Mouse (Mus musculus) embryonic stem cell, embryonic (primary cell): ENCODE results near the gene Vmn2r7.
"Not testable (repeated sequence)": the region's sequence is repeated elsewhere in the genome, so short reads cannot be mapped to it uniquely, and the experiment has no call there.

Experiments used
- CTCF ChIA-PET, 4 experiments: fragments of 300-600 bp in 2 of 4; fragments of 350-600 bp in 2 of 4; sonication (Branson Sonifier 250); formaldehyde crosslinking; loops; one replicate each; lab custom pipeline; 2022; ENCODE audit warnings: inconsistent platforms in 2 of 4; lab: Charles Lee
- POLR2A ChIA-PET, 4 experiments: fragments of 300-600 bp in 2 of 4; fragments of 350-600 bp in 2 of 4; sonication (Branson Sonifier 250); formaldehyde crosslinking; loops; one replicate each; lab custom pipeline; 2022; ENCODE audit warnings: antibody characterized with exemption in 4 of 4, inconsistent platforms in 1 of 4; lab: Charles Lee

Vmn2r7 gene

DNA sequence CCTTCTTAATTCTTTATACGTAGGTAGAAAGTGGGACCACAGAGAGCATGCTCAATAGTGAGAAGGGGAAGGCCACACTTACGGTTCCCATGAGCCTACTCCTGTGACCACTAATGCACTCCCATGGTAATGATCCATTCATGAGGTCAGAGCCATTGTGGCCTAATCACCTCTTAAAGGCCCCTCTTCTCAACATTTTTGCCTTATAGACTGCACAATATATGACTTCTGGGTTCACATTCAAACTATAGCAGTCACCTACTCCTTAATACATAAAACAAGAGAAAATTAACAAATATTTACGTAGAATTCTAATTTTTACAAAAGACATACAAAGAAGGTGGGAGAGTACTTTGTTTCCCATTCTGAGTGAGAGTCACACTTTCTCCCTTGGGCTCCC lies at the start of gene Vmn2r7:
TSS of gene Vmn2r7 (minus strand) at position 101 of the 400 bp plus-strand sequence.
- CTCF ChIA-PET, POLR2A ChIA-PET: not testable (repeated sequence)

DNA sequence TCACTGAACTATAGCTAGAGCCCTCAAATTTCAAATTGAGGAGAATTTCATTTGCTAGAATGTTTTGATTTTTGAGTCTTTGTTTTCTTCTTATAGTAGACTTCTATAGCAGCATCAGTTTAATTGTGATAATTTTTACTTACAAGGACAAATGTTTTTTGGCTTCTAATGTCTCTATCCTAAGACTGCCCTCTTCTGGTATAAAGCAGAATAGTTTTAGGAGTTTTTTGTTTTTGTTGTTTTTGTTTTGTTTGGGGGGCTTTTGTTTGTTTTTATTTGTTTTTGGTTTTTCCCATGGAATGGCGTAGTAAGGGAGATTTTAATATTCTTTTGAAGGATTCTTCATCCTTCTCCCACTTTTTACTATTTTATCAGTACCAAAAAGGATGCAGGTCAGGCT lies 45.2 kb upstream of the Vmn2r7 start:
- ChIA-PET POLR2A (no interaction called here), CTCF (no interaction called here)

DNA sequence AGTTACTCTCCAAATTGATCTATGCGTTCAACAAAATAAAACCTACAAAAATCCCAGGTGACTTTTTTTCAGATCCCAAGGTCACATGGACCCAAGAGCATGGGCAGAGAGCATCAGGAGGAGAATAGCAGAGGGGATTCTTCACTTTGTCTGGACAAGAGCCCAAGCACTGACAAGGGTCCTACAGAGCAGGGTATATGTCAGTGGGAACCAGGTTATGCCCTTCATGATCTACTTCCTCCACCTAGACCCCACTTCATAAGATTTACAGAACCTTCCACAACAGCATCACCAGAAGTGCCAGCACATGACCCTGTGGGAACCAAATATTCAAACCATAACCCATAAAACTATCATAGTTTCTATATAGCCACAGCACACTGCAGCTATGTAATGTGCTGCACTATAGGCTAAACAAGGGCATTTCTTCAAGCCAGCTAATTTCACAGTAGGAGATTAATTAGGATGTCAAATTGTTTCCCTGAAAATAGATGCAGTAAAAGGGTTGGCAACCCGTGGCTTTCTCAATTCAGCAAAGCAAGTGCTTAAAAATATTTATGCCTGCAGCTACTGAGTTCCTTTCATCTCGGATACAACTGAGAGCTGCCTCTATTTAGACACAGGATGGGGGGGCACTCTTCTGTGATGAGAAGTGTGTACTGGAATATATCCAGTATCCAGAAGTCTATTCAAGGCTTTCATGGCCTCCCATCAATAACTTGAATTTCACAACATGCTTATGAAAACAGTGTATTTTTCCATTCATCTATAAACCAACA lies 33.8 kb upstream of the Vmn2r7 start:
- CTCF ChIA-PET = no interaction called here
- POLR2A ChIA-PET = no interaction called here

DNA sequence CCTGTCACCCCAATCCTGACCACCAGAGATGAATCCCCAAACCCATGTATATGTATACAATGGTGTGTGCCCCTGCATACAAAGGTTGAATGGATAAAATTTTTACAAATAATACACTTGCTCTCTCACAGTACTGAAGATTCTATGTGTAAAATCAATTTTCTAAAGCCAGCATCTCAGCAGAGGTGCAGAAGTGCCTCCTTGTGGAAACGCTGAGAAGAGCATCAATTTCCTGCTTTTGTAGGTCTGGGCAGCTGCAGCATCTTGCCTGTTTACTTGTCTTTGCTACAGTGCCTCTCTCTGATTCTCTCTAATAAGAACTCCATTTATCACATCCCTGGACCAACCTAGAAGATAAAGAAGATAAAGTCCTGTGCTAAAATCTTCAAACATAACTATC lies 32.1 kb upstream of the Vmn2r7 start:
- POLR2A ChIA-PET = no interaction called here
- CTCF ChIA-PET = no interaction called here

DNA sequence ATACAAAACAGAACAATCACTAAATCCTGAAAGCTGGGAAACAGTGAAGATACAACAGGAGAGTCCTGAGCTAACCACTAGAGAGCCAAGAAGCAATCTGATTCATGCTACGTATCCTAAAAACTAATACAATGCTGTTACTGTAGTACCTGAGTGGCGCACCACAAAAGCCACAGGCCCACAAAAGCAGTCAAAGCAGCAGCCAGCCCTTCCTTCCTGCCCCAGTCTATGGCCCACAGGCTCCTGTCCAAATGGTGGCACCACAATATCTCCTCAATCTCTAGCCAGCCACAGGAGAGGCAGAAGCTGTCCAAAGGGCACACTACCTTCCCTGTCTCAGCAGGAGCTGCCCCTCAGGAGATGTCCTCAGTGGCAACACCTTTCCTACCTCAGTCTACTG lies 1.7 kb downstream of the Vmn2r7 start:
- POLR2A ChIA-PET = no interaction called here
- CTCF ChIA-PET = interaction anchor here in 1 of 4 experiments (0.7 kb wide), 1 partner anchor 904 kb away, joined by 3 read pairs; no protein-coding TSS in a partner anchor

DNA sequence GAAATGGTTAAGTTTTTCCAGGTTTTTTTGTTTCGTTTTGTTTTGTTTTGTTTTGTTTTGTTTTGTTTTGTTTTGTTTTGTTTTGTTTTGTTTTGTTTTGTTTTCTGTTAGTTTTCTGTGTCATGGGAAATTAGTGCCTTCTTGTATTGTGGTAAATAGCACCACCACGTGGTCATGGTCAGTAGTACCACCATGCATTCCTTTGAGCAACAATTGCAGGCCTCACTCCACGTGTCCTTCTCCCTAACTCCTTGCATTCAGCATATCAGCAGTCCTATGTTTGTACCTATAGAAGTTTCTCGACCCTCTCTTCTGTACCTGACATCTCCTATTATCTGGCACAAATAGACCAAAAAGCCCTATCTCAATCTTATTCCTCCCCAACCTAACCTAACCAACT lies 2.3 kb downstream of the Vmn2r7 start:
- ChIA-PET POLR2A (no interaction called here), CTCF (interaction anchor here in 1 of 4 experiments (0.7 kb wide), 1 partner anchor 904 kb away, joined by 3 read pairs; no protein-coding TSS in a partner anchor)

DNA sequence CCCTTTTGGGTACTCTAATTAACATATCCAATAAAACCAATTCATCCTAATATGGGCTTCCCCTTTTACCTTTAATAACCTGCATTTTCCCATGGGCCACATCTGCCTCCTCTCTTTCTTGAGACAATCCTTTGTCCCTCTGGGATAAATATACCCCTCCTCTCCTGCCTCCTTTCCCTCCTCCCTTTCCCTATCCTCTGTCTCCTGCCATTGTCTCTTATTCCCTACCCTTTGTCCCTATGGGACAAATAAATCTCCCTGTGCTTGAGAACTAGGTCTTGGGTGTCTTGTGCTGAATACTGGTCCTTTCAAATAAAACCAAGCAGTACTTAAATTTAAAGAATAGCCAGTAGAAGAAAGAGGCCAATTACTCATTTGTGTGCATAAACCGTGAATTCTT lies 13.4 kb downstream of the Vmn2r7 start:
- ChIA-PET POLR2A (no interaction called here), CTCF (no interaction called here)

DNA sequence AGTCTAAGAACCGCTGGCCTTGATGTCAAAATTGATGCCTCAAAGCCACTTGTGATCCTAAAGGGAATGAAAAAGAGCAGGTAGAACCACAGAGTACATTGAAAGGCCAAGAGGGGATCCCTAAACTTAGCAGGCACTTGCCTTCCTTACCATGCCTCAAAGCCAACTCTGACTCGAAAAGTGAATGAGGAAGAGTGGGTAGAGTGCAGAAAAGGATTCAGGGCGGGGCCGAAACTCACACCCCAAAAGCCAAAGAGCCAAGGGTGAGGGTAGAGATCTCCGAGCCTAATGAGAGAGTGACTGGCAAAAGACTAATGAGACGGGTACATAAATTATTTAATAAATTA lies 53.3 kb downstream of the Vmn2r7 start:
- POLR2A ChIA-PET = no interaction called here
- CTCF ChIA-PET = interaction anchor here (0.6 to 1.5 kb wide), 9 partner anchors 11 to 1236 kb away, joined by 3 to 5 read pairs (median 3); no protein-coding TSS in a partner anchor

DNA sequence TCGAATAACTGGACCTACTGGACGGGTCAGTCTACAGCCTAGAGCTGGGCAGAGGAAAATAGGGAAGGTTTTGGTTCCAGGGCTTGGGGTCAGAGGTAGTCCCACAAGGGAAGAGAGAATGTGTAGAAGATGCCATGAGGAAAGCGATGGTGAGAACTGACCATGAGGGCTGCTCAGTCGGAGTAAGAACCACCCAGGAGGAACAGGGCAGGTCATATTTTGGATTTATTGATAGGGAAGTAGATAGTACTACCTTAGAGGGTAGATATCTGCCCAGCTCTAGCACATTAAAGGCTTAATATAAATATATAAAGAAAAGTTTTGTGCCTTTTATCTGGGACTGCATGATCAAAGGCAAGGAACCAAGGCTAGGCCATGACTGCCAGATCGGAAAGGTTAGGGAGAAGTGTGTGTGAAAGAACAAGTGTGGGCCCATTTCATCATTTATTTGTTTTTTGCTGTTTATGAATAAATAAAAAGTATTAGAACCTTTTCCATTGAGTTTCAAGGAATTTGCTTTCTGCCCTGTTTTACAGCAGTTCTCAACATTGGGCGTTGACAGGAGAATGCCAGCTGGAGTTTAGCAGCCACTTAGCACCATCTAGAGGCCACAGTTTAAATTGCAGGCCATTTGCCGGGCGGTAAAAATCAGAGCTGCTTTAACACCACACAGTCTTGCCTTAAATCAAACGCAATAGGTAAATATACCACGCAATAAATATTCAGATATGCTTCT lies 53.9 kb downstream of the Vmn2r7 start:
- ChIA-PET CTCF (interaction anchor here (0.6 to 1.5 kb wide), 9 partner anchors 10 to 1235 kb away, joined by 3 to 5 read pairs (median 3); no protein-coding TSS in a partner anchor), POLR2A (interaction anchor here in 1 of 4 experiments (0.5 kb wide), 1 partner anchor 526 kb away, joined by 3 read pairs; no protein-coding TSS in a partner anchor)

DNA sequence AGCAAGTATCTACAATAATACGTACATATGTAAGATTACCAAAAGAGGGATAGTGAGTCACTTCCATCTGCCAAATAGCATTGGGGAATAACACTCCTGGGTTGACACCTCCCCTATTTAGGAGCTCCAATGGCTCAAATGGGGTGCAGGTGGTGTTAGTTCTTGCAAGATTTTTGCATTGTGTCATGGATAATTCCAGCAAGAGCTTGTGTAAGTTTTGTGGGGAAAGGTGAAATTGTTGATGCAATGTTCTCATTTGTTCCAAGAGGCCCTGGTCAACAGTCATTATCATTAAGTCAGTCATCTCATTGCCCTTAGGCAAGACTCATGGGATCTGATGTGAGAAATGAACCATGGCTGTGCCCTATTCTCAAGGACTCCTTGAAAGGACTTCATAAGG lies 61.7 kb downstream of the Vmn2r7 start:
- CTCF ChIA-PET = no interaction called here
- POLR2A ChIA-PET = no interaction called here

DNA sequence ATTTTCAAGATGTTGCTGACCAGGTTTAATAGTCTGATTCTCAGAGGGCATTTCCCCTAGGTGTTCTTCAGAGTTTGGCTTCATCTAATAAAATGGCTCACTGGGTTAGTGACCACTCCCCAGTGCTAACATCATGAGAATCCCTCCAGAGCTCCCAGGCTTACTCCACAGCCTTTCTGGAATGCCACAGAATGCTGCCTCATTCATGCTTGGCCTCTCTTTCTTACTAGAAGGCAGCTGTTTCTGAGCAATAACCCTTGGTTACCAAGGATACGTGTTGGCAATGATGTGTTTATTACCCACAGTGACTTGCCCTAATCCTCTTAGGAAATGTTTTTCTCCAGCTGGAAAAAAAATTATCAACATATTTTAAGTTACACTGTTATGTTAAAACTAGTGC lies 72.4 kb downstream of the Vmn2r7 start:
- ChIA-PET POLR2A (no interaction called here), CTCF (no interaction called here)

DNA sequence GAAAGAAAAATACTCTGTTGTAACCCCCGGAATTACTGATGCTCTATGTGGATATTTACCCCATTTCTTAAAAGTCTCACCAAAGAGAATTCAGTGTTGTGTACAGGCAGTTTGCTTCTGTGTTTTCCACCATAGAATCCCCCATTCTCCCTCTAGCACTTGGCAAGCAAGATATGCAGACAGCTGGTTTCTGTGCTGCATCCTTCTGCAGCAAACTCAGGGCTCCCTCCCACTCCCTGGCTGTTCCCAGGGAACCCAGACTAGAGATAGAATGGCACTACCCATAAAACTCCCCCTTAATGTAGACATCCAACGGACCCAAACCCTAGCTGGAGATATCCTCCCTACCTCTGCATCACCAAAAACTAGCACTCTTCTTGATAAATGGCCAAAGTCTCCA lies 88.4 kb downstream of the Vmn2r7 start:
- POLR2A ChIA-PET = no interaction called here
- CTCF ChIA-PET = no interaction called here

DNA sequence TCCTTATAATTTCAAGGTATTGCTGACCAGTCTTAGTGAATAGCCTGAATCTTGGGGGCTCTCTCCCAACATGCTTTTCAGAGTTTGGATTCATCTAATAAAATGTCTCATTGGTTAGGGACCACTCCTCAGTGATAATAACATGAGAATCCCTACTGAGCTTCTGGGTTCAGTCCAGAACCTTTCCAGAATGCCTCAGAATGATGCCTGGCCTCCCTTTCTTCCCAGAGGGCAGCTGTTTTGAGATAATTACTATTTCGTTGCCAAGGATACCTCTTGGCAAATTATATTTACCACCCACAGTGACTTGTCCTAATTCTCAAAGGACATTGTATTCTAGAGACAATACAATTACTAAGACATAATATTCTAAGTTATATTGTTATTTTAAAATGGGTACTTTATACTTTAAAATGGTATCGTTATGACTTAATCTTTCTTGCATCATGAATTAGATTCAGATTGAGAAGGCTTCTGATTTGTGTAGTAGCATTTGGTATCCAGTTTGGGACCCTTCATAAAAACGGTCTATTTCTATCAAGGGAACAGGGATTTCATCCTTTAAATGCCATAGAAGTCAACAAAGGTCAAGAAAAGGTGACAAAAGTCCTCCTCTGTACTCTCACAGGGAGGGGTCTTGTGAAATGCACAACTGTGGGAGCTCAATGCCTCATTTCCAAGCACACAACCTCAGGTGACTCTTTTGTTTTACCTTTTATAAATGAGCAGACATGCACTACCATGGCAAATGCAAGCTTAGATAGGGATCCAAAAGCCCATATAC lies 117.2 kb downstream of the Vmn2r7 start:
- CTCF ChIA-PET, POLR2A ChIA-PET: not testable (repeated sequence)

DNA sequence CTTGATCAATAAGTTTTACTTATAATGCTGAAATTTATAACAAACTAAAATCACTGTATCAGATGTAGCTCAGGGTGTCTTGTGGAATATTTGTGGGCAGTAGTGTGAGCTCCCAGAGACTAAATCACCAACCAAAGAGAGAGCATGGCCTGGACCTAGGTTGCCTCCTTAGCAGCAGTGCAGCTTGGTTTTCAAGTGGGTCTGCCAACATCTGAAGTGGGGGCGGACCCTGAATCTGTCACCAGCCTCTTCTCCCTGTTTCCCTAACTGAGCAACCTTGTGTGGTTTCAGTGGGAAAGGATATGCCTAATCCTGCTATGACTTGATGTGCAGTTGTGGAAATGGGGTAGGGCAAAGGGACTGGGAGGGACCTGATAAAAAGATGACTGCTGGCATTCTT lies 118.8 kb downstream of the Vmn2r7 start:
- POLR2A ChIA-PET, CTCF ChIA-PET: not testable (repeated sequence)

DNA sequence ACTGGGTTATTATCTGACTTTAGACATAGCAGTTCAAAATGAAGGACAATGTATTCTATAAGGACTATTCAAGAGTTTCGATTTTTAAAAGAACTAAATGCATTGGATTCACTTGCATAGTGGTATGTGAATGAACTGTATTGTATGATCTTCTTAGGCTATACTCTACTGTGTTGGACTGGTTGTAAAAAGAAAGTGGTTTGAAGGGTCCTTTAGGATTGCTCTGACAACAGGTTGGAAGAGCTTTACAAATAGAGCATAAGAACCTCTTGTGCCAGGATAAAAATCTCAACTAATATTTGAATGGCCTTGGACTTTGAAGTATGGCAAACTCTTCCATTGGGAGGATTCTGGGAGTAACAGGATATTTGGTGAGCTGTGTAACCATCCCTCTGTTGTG lies 168.5 kb downstream of the Vmn2r7 start:
- POLR2A ChIA-PET, CTCF ChIA-PET: not testable (repeated sequence)
